Mouse (Mus musculus) lung, postnatal 4 days (tissue): Measurements from ENCODE around the gene Bach2.

Experiments used
- DNase-seq, 2 experiments: peaks; one replicate each; pipeline ENCODE4 v3.0.0; 2021

Gene Bach2

GRCm38 (mm10) chr4:32227970-32228557 is 10.5 kb upstream of the Bach2 start:
- DNase-seq, result no peak

- no peak for DNase-seq
Observed at GRCm38 (mm10) chr4:32229266-32229665, 9.3 kb upstream of the Bach2 start.

- no peak for DNase-seq
Observed at GRCm38 (mm10) chr4:32231258-32232055, 7.1 kb upstream of the Bach2 start.

- no peak for DNase-seq
Observed at GRCm38 (mm10) chr4:32235920-32236705, 2.5 kb upstream of the Bach2 start.

- peak; percentile 85 to 92 for DNase-seq
Observed at GRCm38 (mm10) chr4:32238921-32239748, 531 bp downstream of the Bach2 start.

- DNase-seq, result peak; percentile 80 to 86
Observed at GRCm38 (mm10) chr4:32239749-32240131, 1.1 kb downstream of the Bach2 start.

- no peak for DNase-seq
Observed at GRCm38 (mm10) chr4:32240457-32241030, 1.9 kb downstream of the Bach2 start.

GRCm38 (mm10) chr4:32241351-32241980 is 2.9 kb downstream of the Bach2 start:
- DNase-seq, result no peak

- DNase-seq, result no peak
Observed at GRCm38 (mm10) chr4:32242122-32242615, 3.6 kb downstream of the Bach2 start.

GRCm38 (mm10) chr4:32243458-32243857 is 4.9 kb downstream of the Bach2 start:
- DNase-seq, result peak; percentile 42 to 65

GRCm38 (mm10) chr4:32244092-32244745 is 5.6 kb downstream of the Bach2 start:
- DNase-seq, result no peak

- no peak for DNase-seq
Observed at GRCm38 (mm10) chr4:32245586-32245985, 7.0 kb downstream of the Bach2 start.

GRCm38 (mm10) chr4:32246020-32246419 is 7.4 kb downstream of the Bach2 start:
- DNase-seq, result no peak

- DNase-seq, result peak; percentile 84 to 86
Observed at GRCm38 (mm10) chr4:32246801-32247200, 8.2 kb downstream of the Bach2 start.

- no peak for DNase-seq
Observed at GRCm38 (mm10) chr4:32247463-32248113, 9.0 kb downstream of the Bach2 start.

GRCm38 (mm10) chr4:32248236-32248635 is 9.6 kb downstream of the Bach2 start:
- DNase-seq, result peak; percentile 79 to 90

- no peak for DNase-seq
Observed at GRCm38 (mm10) chr4:32248990-32249393, 10.4 kb downstream of the Bach2 start.

- peak; percentile 42 to 49 for DNase-seq
Observed at GRCm38 (mm10) chr4:32249748-32250332, 11.2 kb downstream of the Bach2 start.

GRCm38 (mm10) chr4:32250333-32251004 is 11.9 kb downstream of the Bach2 start:
- DNase-seq, result peak; percentile 68 to 70

GRCm38 (mm10) chr4:32251005-32251365 is 12.4 kb downstream of the Bach2 start:
- peak; percentile 65 to 71 for DNase-seq
